Mouse (Mus musculus) midbrain, embryonic 12.5 days (tissue): ENCODE results near the gene Lrrn4cl. TPM values are rescaled to one million over a fixed set of nuclear protein-coding genes. Genes with fewer than 3 reads are reported as not detected.
"Not testable (repeated sequence)": the region's sequence is repeated elsewhere in the genome, so short reads cannot be mapped to it uniquely, and the experiment has no call there.

Experiments used
- ATAC-seq: fragments of 200-750 bp; cut with Nextera tagmentation; 2 replicates; pipeline ENCODE4 v1.8.0; 2017; ENCODE audit warnings: low read depth, moderate TSS enrichment, moderate library complexity; ENCODE audit not compliant: low FRiP score
- H3K27ac ChIP-seq: fragments of 300-500 bp; sonication (generic); replicated peaks from 2 replicates; pipeline ENCODE4 v1.5.1; 2016; ENCODE audit warnings: mild to moderate bottlenecking
- H3K27me3 ChIP-seq: fragments of 300-500 bp; sonication (generic); 2 replicates; pipeline ENCODE4 v1.6.1; 2016; ENCODE audit warnings: mild to moderate bottlenecking
- H3K36me3 ChIP-seq: fragments of 300-500 bp; sonication (generic); 2 replicates; pipeline ENCODE4 v1.6.1; 2016
- H3K4me1 ChIP-seq: fragments of 300-500 bp; sonication (generic); 2 replicates; pipeline ENCODE4 v1.6.1; 2016
- H3K4me2 ChIP-seq: fragments of 300-500 bp; sonication (generic); replicated peaks from 2 replicates; pipeline ENCODE4 v1.6.1; 2016; ENCODE audit warnings: mild to moderate bottlenecking, moderate library complexity
- H3K4me3 ChIP-seq: fragments of 300-500 bp; sonication (generic); 2 replicates; pipeline ENCODE4 v1.5.1; 2016; ENCODE audit warnings: mild to moderate bottlenecking
- H3K9ac ChIP-seq: fragments of 300-500 bp; sonication (generic); replicated peaks from 2 replicates; pipeline ENCODE4 v1.6.1; 2016; ENCODE audit warnings: mild to moderate bottlenecking, moderate library complexity
- H3K9me3 ChIP-seq: fragments of 300-500 bp; sonication (generic); 2 replicates; pipeline ENCODE4 v1.6.1; 2016; ENCODE audit warnings: mild to moderate bottlenecking
- WGBS: fragments of 180-500 bp; shearing (Covaris S2); methylation state at CpG from one replicate; pipeline ENCODE4 v1.1.7; 2016; 5-methylcytosine and 5-hydroxymethylcytosine counted together
- polyA plus RNA-seq: library from polyadenylated mRNA; unstranded; fragments of >200 nt; fragmentation: Nextera tagmentation; extraction: Ambion mirVana; gene quantifications from 2 replicates; pipeline ENCODE4 v1.2.1, GENCODE M21; 2016

Lrrn4cl gene
- polyA plus RNA-seq, 1 experiment from 2014 or later: 0.55 TPM

DNA sequence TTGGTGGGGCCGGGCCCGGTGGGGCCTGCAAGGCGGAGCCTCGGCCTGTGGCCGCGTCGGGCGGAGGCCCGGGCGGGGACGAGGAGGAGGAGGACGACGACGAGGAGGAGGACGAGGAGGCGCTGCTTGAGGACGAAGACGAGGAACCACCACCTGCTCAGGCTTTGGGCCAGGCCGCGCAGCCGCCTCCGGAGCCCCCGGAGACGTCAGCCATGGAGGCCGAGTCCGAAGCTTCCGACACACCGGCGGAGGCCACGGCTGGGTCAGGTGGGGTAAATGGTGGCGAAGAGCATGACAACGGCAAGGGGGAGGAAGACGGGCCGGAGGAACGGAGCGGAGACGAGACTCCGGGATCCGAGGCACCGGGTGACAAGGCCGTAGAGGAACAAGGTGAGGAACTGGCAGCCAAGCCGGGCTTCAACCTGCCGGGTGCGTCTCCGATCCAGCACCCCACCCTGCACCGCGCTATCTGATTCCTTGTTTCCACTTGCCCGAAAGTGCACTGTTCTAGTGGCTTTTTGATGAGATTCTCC, 30.1 kb upstream of the Lrrn4cl start:
- H3K4me1 ChIP-seq: peaks cover 50% of the 10 kb centered on the region
- under 1% methylated on average over 42 of the region's 48 CpGs for WGBS
- no peaks in the 10 kb centered on the region for H3K27me3 ChIP-seq
- H3K36me3 ChIP-seq: peaks cover 38% of the 10 kb centered on the region
- peak overlapping the region; percentile 94 for H3K4me2 ChIP-seq
- H3K9ac ChIP-seq: peak overlapping the region; percentile 99
- no peaks in the 10 kb centered on the region for H3K9me3 ChIP-seq
- peak overlapping the region; percentile 99 for H3K27ac ChIP-seq
- H3K4me3 ChIP-seq: peak overlapping the region; percentile 100
- ATAC-seq: peak; percentile 10

- WGBS: 3% methylated on average over 7 of the region's 7 CpGs
- H3K4me2 ChIP-seq: peak overlapping the region; percentile 94
- H3K27me3 ChIP-seq: no peaks in the 10 kb centered on the region
- H3K9ac ChIP-seq: peak overlapping the region; percentile 99
- H3K9me3 ChIP-seq: no peaks in the 10 kb centered on the region
- peaks cover 44% of the 10 kb centered on the region for H3K4me1 ChIP-seq
- peak overlapping the region; percentile 99 for H3K27ac ChIP-seq
- H3K36me3 ChIP-seq: peaks cover 39% of the 10 kb centered on the region
- no peak for ATAC-seq
- H3K4me3 ChIP-seq: peak overlapping the region; percentile 100
Observed at GRCm38 (mm10) chr19:8821146-8821545, 29.4 kb upstream of the Lrrn4cl start.

DNA sequence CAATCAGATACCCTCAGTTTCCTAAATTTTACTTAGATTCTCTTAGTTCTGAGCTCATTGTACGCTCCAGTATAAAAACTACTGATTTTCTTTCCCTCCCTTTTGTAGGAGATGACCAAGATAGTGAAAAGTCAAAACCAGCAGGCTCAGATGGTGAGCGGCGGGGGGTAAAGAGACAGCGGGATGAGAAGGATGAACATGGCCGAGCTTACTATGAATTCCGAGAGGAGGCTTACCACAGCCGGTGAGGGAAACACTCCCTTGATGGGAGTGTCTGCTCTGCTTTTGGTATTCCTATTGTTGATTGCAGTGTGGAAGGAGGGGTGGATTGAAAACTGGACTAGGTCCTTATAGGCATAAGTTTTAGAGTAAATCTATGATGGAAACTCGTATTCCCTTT, 27.9 kb upstream of the Lrrn4cl start:
- peak overlapping the region; percentile 94 for H3K4me2 ChIP-seq
- ATAC-seq: no peak
- H3K9ac ChIP-seq: peak overlapping the region; percentile 99
- no peaks in the 10 kb centered on the region for H3K27me3 ChIP-seq
- peaks cover 30% of the 10 kb centered on the region for H3K4me1 ChIP-seq
- 72% methylated on average over 8 of the region's 8 CpGs for WGBS
- H3K36me3 ChIP-seq: peaks cover 47% of the 10 kb centered on the region
- H3K4me3 ChIP-seq: peak overlapping the region; percentile 100
- H3K9me3 ChIP-seq: no peaks in the 10 kb centered on the region
- H3K27ac ChIP-seq: no peak overlapping the region

- Histone ChIP-seq H3K4me1 (no peaks in the 10 kb centered on the region), H3K4me2 (no peak within 1 kb of the TSS), H3K27me3 (no peaks in the 10 kb centered on the region), H3K9me3 (no peaks in the 10 kb centered on the region), H3K4me3 (no peak within 1 kb of the TSS), H3K27ac (no peak within 1 kb of the TSS), H3K36me3 (peaks cover 98% of the 10 kb centered on the region), H3K9ac (no peak within 1 kb of the TSS)
- WGBS: 90% methylated on average over 8 of the region's 8 CpGs
- ATAC-seq: no peak
Observed at GRCm38 (mm10) chr19:8829660-8830059, 20.9 kb upstream of the Lrrn4cl start, which contains the start of gene AC129217.1. Gene AC129217.1, plus strand, starts transcription at chr19:8829773.

GRCm38 (mm10) chr19:8830664-8831063, 19.9 kb upstream of the Lrrn4cl start:
- Histone ChIP-seq H3K36me3 (peaks cover 100% of the 10 kb centered on the region), H3K27ac (no peak overlapping the region), H3K27me3 (no peaks in the 10 kb centered on the region), H3K4me1 (no peaks in the 10 kb centered on the region), H3K4me3 (no peak overlapping the region), H3K4me2 (no peak overlapping the region), H3K9me3 (no peaks in the 10 kb centered on the region), H3K9ac (no peak overlapping the region)
- WGBS: 90% methylated on average over 8 of the region's 8 CpGs
- ATAC-seq: no peak

- 85% methylated on average over 11 of the region's 11 CpGs for WGBS
- ATAC-seq: no peak
Observed at GRCm38 (mm10) chr19:8831262-8831661, 19.3 kb upstream of the Lrrn4cl start.

DNA sequence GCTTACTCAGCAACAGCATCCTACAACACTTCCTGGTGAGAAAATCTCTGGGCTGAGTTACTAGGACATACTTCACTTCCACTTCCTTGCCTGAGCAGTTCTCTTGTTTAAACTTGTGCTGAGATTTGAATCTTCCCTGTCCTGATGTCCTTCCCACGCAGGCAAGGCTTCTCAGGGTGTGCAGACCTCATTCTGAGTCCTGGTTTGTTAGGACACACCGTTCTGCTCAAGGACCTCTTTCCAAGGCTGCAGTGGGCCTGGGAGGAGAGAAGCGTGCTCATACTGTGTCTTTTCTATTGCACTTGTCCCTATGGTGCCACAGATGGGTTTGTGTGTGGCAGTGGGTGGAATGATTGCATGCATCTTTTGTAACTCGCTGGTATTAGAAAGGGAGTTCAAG, 17.6 kb upstream of the Lrrn4cl start:
- WGBS: 91% methylated on average over 4 of the region's 4 CpGs
- ATAC-seq: no peak
- Histone ChIP-seq H3K4me1 (no peaks in the 10 kb centered on the region; the same call in 1 of the 2 replicates), H3K27me3 (no peaks in the 10 kb centered on the region), H3K9me3 (no peaks in the 10 kb centered on the region), H3K4me2 (no peak overlapping the region), H3K36me3 (peaks cover 79% of the 10 kb centered on the region), H3K4me3 (no peak overlapping the region), H3K27ac (no peak overlapping the region), H3K9ac (no peak overlapping the region)

More at GRCm38 (mm10) chr19:8831262-8831661, 19.3 kb upstream of the Lrrn4cl start:
- Histone ChIP-seq H3K27ac (no peak overlapping the region), H3K9me3 (no peaks in the 10 kb centered on the region), H3K36me3 (peaks cover 96% of the 10 kb centered on the region), H3K4me3 (no peak overlapping the region), H3K9ac (no peak overlapping the region), H3K27me3 (no peaks in the 10 kb centered on the region), H3K4me1 (no peaks in the 10 kb centered on the region), H3K4me2 (no peak overlapping the region)

- H3K4me2 ChIP-seq, ATAC-seq, H3K27me3 ChIP-seq, H3K9me3 ChIP-seq, H3K9ac ChIP-seq, H3K4me3 ChIP-seq: not testable (repeated sequence)
- peaks cover 28% of the 10 kb centered on the region for H3K4me1 ChIP-seq
- WGBS: 97% methylated on average over 10 of the region's 10 CpGs
- H3K27ac ChIP-seq: peak overlapping the region; percentile 97
- H3K36me3 ChIP-seq: peaks cover 51% of the 10 kb centered on the region
Observed at GRCm38 (mm10) chr19:8836327-8836726, 14.2 kb upstream of the Lrrn4cl start.

- no peaks in the 10 kb centered on the region for H3K27me3 ChIP-seq
- H3K9ac ChIP-seq: peak within 1 kb of the TSS; percentile 82
- peak within 1 kb of the TSS; percentile 97 for H3K27ac ChIP-seq
- H3K36me3 ChIP-seq: peaks cover 47% of the 10 kb centered on the region
- WGBS: 2% methylated on average over 38 of the region's 38 CpGs
- peak within 1 kb of the TSS; percentile 73 for H3K4me2 ChIP-seq
- H3K4me3 ChIP-seq: peak within 1 kb of the TSS; percentile 59
- H3K9me3 ChIP-seq: no peaks in the 10 kb centered on the region
- peak; percentile 77 for ATAC-seq
- peaks cover 28% of the 10 kb centered on the region for H3K4me1 ChIP-seq
Observed at GRCm38 (mm10) chr19:8837251-8837791, 13.2 kb upstream of the Lrrn4cl start, which contains the start of gene Bscl2. Gene Bscl2, plus strand, starts transcription at chr19:8837467.

GRCm38 (mm10) chr19:8838041-8838730, 12.4 kb upstream of the Lrrn4cl start:
- WGBS: 14% methylated on average over 15 of the region's 15 CpGs
- Histone ChIP-seq H3K9me3 (no peaks in the 10 kb centered on the region), H3K4me3 (peak overlapping the region; percentile 59), H3K4me2 (peak overlapping the region; percentile 73), H3K9ac (peak overlapping the region; percentile 82), H3K27ac (peak overlapping the region; percentile 97), H3K27me3 (no peaks in the 10 kb centered on the region), H3K36me3 (peaks cover 46% of the 10 kb centered on the region), H3K4me1 (peaks cover 28% of the 10 kb centered on the region)
- 0 out of 2 replicates have a peak, but pooled peaks have one; percentile 11 for ATAC-seq

- Histone ChIP-seq H3K4me2 (peak within 1 kb of the TSS; percentile 73), H3K4me1 (peaks cover 28% of the 10 kb centered on the region), H3K9ac (peak within 1 kb of the TSS; percentile 82), H3K9me3 (no peaks in the 10 kb centered on the region), H3K36me3 (peaks cover 35% of the 10 kb centered on the region), H3K4me3 (peak within 1 kb of the TSS; percentile 59), H3K27ac (peak within 1 kb of the TSS; percentile 97), H3K27me3 (no peaks in the 10 kb centered on the region)
- 33% methylated on average over 11 of the region's 11 CpGs for WGBS
- ATAC-seq: peak; percentile 84
Observed at GRCm38 (mm10) chr19:8839103-8839907, 11.3 kb upstream of the Lrrn4cl start, which contains the start of gene Gng3. Gene Gng3, minus strand, starts transcription at chr19:8839194.
